Mouse (Mus musculus) urinary bladder, postnatal 4 days (tissue): Measurements from ENCODE around the gene Alas2.

Experiments
- DNase-seq, 2 experiments: peaks; one replicate each; pipeline ENCODE4 v3.0.0; 2021 to 2022; ENCODE audit warnings: low spot score in 2 of 2

The Alas2 gene

DNA sequence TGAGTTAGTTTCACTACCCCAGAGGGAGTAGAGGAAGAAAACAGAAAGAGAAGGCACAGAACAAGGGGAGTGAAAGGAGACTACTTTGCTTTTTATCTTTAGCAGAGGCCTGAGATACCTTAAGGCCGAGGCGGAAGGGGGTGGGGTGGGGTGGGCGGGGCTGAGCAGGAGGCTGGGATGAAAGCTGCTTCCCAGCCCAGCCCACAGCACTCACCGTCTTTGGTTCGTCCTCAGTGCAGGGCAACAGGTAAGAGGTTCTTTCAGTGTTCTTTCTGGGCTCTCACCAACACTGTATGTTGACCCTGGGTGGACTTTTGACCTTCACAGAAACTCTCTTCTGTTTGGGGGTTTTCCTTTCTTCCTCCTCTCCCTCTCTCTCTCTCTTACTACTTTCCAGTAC is at the start of gene Alas2:
TSS of gene Alas2 (plus strand) at position 137 of the 400 bp plus-strand sequence.
- no peak for DNase-seq

DNA sequence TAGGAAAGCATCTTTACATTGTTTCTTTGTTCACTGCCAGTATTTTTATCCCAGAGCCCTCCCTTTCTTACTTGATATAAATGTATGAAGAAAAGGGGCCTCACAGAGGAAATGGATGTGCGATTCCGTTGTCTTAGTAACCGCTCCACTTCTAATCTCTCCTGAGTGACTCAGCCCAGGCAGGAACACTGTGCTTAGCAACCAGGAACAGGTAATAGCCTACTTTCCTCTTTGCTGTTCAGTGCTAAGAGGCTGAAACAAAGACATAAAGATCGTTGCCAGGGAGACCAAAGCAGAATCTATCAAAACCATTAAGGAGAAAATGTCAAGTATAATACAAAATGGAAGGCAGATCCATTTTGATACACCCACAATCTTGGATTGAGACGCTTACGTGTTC is 38.5 kb upstream of the Alas2 start:
- no peak for DNase-seq

DNA sequence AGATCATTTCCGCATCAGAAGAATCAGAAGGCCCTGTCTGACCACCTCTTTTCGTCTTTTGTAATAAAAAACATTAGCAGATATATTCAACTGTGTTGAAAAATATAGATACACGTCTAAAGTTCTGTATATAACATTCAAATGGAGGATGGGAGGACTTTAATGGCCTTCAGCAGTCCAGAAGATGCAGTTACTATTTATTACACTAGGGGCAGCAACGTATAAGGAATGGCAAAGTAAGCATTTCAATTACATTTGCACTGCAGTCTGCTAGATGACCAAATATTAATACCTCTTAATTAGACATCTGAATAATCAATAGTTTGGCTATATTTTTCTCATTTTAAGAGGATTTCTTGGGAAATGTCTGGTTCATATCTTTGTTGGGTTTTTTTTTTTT is 36.5 kb upstream of the Alas2 start:
- no peak for DNase-seq

DNA sequence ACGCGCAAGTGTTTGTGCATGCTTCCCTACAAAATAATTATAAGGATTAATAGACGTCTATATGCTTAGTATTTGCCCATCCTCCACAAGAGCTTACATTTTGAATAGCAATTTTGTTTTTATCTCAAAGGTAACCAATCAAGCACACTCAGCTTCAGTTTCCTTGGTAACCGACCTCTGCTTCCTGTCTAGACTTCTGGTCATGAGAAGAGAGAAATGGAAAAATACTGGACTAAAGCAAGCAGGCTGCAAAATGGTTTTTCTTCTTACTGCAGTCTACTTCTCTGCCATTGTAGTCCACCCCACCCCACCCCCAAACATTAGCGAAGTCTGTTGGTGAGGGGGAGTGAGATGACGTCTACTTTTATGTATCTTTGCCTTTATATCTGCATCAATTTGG is 35.9 kb upstream of the Alas2 start:
- no peak for DNase-seq

DNA sequence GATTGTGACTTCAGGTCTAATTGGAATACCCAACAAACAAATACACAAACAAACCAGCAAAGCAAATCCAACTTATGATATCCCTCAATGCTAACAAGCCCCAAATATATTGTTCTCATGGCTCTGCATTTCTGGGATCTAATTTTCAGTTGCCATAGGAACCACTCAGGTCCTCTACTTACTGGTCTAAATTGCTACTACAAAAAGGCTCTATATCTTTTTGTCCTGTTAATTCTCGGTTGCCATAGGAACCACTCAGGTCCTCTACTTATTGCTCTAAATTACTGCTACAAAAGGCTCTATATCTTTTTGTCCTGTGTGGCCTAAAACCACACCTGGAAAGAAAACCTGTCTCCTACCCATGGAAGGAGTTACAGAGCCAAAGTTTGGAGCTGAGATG is 33.0 kb upstream of the Alas2 start:
- DNase-seq = no peak

DNA sequence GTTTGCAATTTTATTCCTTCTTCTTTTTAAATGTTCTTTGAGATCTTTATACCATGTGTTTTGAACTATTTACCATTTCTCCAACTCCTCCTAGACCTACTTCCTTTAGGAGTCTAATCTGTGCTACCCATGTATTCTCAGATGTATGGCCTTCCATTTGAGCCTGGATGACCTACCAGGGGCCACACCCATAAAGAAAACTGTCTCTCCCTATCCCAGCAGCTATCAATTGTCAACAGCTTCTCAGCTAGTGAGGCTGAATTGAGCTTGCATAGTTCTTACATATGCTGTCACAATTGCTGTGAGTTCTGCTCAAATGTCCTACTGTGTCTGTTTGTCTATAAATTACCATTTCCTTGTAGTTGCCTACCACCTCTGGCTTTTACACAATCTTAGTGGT is 31.2 kb upstream of the Alas2 start:
- DNase-seq = no peak

DNA sequence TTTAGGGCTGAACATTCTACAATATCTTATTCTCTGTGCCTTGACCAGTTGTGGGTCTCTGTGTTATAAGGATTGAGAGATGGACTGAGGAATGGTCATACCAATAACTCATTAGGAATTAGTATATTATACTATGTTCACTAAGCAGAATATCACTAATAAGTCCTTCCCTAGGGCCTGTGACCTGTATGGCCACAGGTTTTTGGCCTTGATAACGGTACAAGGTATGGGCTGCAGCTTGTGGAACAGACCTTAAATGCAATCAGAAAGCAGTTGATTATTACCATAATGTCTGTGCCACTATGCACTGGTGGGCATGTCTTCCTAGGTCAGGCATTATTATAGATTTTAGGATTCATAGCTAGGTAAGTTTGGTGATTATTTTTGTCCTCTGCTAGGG is 30.7 kb upstream of the Alas2 start:
- no peak for DNase-seq

DNA sequence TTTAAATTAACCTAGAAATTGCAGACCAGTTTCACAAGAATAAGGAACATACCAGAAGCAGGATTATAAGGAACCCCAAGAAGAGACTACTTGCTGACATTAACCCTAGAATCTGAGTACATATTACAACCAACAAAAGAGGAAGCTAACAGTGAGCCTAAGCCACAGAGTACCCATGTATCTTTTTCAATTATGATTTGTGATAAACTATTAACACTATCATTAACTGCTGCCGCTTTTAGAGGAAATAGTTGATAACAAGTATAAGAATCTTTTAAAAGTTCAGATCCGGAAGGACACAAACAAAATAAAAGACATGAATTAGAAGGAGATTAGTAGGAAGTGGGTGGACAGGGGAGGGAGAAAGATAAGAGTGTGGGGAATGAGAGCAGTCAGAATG is 7.1 kb upstream of the Alas2 start:
- DNase-seq = no peak

DNA sequence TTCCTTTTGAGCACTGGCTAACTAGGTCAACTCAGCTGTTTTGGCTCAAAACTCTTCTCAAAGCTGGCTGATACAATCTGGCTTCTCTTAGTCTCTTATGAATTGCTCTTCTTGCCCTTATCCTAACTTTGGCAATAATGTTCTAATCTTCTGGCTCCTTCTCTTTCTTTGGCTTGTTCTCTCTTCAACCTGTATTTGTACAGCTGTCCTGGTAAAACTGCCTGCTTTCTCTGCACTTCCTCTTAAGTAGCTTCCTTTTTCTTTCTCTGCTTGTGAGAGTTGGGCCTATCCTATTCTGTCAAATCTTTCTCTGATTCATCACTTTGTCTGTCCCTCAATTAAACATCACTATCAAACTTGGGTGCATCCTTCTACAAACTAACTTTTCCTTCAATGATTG is 5.5 kb upstream of the Alas2 start:
- DNase-seq = no peak

DNA sequence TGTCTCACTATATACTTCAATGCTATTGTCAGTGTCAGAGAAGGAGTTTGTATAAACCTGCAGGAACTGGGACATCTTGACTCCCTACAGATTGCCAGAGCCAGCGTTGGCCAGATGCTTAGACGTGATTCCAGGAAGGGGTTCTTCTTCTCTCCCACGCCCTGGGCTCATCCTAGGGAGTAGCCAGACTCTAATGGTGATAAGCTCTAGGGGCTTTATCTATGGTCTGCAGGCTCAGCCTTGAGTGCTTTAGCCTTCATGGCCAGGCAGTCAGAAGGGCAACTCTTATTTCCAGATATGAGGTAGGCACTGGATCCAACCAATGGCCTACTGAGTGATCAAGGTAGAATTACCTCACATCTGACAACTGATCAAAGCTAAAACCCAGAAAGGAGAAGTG is 2.5 kb downstream of the Alas2 start:
- no peak for DNase-seq

DNA sequence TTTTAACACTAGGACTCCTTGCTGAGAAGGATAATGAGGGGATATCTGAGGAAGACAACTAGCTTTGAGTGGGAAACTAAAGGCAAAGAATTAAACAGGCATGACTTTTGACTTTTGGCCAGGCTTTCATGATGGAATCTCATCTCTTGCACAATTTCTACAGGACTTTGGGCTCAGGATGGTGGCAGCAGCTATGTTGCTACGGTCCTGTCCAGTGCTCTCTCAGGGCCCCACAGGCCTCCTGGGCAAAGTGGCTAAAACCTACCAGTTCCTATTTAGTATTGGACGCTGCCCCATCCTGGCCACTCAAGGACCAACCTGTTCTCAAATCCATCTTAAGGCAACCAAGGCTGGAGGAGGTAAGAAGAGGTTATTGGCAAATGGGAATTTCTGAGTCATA is 4.8 kb downstream of the Alas2 start:
- DNase-seq = no peak

DNA sequence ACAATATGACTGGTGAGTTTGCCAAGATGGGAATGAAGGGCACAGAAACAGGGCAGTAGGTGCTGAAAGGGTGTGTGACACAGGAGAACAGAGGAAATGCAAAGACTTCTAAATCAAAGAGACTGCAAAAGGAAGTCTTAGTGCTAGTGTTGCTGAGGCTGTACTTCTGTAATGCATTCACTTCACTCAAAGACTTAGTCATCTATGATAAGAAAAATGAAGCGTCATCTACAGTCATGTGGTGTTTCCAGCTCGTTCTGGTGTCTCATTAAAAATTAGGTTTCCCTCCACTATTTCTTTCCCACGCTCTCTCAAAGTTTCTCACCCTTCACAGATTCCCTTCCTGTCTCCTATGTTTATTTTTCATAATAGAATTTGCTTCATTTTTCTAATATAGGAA is 6.9 kb downstream of the Alas2 start:
- no peak for DNase-seq

DNA sequence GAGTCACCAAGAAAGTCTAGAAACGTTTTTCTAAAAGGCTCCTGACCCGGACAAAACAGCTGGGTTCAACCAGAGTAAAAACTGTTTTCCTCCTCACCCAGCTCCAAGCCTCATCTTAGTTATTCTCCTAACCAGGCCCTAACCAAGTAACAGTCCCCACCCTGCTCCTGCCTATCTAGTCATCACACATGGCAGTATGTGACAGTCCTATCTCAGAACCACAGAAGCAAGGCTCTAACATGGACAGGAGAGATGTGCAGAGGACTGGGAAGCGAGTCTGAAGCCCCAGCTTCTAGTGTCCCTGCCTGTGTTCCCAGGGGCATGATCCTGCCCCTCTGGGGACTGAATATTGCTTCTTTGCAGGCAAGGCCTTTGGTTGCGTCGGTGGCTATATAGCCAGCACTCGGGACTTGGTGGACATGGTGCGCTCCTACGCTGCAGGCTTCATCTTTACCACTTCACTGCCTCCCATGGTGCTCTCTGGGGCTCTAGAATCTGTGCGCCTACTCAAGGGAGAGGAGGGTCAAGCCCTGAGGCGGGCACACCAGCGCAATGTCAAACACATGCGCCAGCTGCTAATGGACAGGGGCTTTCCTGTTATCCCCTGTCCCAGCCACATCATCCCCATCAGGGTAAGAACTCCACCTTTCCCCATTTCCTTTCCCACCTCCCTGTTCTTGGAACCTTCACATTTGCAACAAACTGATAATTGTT is 17.6 kb downstream of the Alas2 start:
- no peak for DNase-seq

DNA sequence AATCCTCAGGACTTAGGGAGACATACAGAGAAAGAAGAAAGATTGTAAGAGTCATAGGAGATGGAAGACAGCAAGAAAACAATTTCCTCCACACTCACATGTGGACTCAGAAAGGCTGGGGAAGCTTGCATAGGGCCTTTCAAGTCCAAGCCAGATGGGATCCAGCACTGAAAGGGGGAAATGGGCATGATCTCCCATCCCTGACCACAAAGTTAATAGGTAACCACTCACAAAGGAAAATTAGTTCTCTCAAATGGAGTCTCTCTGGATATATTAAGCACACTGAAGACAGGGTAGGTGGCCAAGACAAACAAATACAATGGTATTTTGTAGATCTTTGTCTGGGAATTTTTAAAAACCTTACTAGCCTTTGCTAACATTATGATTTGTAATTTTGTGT is 34.7 kb downstream of the Alas2 start:
- no peak for DNase-seq

DNA sequence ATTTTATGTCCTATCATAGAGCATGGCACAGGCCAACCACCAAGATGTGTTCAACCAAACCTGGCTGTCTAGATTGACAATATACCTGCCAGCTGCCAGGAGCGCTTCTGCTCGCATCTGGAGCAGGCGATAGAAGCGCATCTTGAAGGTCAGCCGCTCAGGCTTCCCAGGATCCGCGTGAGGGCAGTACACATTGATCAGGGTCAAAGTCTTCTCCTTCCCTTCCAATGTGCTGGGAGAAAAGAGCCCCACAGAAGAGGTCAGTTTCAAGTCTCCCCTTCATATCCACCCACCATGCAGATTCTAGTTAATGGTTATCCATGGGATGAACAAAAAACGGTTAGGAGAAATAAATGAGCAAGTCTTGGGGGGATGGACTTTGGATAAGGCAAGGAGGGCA is 37.9 kb downstream of the Alas2 start:
- no peak for DNase-seq

DNA sequence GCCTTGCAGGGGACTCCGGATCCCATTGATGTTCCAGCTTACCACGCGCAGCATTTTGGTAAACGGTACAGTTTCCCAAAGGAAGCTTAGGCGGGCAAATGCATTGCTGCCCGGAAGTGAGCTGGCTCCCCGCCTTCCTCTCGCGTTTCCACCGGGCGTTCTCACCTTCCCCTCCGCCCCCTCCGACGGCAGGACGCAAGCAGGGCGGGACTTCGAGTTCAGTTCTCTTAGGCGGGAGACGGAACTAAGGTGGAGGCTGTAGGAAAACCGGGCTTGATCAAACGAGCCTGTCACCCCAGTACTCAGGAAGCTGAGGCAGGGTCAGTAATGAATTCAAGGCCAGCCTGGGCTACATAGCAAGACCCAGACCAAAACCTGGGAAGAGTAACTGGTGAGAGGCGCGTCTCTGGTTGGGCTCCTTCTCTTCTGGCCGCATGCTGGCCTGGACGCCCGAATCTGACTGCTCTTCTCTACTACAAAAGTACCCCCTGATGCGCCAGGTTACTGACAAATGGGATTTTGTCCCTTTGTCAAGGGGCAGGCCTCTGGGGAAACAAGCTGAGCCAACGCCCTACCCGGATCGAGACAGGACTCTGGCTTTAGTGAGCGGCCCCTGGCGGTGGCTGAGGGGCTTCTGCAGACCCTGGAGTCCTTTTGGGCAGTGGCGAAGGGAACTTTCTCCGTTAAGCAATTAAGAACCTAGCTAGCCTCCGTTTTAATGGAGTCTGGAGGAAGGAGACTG is 41.0 kb downstream of the Alas2 start, which contains the start of gene Pfkfb1:
TSS of gene Pfkfb1 (plus strand) at position 207 of the 742 bp plus-strand sequence.
- DNase-seq = peak; percentile 63 to 80

DNA sequence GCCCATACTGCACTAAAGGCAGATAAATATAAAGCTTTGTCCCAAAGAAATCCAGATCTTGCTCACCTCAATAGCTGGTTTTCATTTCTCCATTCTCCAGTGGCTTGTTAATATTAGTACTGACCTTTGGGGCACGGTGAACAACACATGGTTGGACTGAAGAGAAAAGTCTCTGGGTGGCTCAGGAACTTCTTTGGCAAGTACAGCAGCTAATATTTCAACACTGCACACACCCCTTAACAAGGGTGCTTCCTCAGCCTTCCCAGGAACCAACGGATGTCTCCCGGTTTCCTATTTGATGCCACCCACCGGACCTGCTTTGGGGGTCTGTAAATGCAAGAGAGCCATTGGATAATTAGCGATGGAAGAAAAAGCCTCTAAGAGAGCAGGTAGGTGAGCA is 42.5 kb downstream of the Alas2 start, which contains the start of gene Apex2:
TSS of gene Apex2 (minus strand) at position 173 of the 400 bp plus-strand sequence.
- DNase-seq = no peak

DNA sequence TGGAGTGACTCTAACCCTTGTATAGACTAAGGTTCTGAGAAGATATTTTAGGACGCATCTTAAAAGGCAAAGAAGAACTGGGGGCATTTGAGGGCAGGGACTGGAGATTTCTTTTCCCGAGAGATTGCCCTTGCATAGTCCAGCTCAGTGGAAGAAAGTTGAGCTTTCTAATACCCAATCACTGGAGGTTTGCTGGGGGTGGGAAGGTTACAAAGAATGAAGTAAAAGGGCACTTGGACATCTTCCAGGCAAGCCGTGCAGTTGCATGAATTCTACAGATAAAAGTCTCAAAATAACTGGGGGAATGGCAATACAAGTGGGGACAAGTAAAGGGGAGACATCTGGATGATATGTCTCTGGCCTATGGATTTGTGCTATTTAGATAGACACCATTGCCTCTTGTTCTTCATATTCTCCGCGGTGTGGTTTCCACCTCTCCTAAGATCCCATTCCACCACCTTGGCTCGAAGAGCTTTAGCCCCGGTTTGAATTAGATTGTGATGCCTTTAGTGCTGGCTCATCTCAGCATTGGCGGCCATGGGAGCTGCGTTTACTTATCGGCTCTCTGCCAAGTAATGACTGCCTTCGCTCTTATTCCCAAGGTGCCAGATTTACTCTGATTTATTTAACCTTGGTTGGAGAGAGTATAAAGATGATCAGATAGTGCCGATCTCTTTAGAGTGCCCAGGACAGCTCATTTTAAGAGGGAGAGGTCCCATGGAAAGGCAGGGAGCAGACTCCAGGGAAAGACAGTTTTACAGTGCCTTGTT is 46.3 kb downstream of the Alas2 start:
- DNase-seq = no peak

DNA sequence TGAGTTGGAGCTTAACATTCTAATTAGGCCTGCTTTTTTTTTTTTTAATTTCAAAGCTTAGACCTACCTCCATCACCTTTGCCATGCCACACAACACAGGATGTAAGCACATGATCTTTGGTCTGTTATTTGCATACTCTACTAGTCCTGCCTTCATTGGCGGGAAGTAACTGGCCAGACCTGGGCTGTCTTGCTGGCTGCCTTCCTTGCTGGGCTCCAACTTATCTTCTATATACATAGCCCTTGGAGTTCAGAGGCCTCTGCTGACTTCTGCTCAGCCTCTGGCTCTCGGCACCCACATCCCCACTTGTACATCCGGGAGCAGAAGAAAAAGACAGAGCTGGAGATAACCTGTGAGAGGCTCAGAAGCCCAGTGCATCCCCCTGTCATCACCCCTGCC is 47.0 kb downstream of the Alas2 start:
- no peak for DNase-seq

DNA sequence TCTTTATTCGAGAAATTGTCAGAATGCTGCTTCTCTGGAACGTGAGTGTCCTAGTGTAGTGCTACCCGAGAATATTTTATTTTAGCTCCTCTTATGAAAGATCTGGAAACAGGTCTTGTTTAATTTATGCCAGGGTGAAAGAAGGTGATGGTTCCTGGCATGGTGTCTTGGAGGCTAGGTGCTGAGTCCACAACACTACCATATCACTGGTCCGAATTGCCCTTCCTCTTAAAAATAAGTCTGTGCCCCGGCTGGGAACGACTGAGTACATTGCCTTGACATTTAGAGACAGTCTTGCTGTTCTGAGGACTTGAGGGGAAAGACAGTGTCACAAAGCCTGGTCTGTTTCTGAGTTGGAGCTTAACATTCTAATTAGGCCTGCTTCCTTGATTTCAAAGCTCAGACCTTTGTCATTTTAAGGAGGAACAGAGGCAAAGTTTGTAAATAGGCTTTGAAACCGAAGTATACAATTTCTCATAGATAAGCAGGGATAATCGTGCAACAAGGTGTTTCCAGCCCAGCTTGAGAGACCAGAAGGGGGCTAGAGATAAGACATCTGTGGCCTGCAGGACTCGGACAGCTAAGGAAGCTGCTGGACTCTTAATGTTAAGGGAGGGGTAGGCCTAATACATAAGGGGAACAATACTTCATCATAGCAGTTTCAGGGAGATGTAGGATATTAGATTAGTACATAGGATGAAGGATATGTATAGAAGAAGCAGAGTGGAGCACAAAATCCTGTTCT is 48.0 kb downstream of the Alas2 start:
- DNase-seq = no peak

DNA sequence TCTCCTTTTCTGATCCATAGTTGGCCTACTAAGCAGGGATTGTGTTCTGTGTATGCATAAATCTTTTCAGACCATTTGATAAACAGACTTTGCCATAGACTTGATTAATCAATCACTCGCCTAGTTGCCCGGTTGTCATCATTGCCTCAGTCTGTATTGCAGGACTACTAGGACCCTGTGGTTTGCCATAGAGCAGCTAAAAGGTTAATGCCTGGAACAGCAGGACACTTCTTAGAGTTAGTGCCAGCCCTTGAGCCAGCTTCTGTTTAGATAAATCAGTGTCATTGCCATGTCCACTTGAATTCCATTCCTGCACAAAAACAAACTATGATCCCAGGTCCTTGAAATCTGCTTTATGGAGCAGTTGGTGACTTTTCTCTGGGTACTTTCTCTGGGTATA is 51.7 kb downstream of the Alas2 start:
- DNase-seq = no peak
